Mouse (Mus musculus) stomach, embryonic 16.5 days (tissue): ENCODE results near the gene Olfr283. TPM values are rescaled to one million over a fixed set of nuclear protein-coding genes. Genes with fewer than 3 reads are reported as not detected.

Source experiments
- ATAC-seq: fragments of 200-750 bp; cut with Nextera tagmentation; 2 replicates; pipeline ENCODE4 v1.8.0; 2017; ENCODE audit warnings: moderate number of reproducible peaks, moderate TSS enrichment; ENCODE audit not compliant: insufficient read depth, low FRiP score
- H3K27ac ChIP-seq: fragments of 300-500 bp; sonication (generic); 2 replicates; pipeline ENCODE4 v1.5.1; 2014; ENCODE audit warnings: low read length
- H3K27me3 ChIP-seq: fragments of 300-500 bp; sonication (generic); 2 replicates; pipeline ENCODE4 v1.6.1; 2014; ENCODE audit warnings: low read length, control low read depth, mixed read lengths; ENCODE audit not compliant: control insufficient read depth, insufficient read depth
- H3K36me3 ChIP-seq: fragments of 300-500 bp; sonication (generic); 2 replicates; pipeline ENCODE4 v1.6.1; 2014; ENCODE audit warnings: low read length; ENCODE audit not compliant: control insufficient read depth, insufficient read depth
- H3K4me1 ChIP-seq: fragments of 300-500 bp; sonication (generic); 2 replicates; pipeline ENCODE4 v1.6.1; 2014; ENCODE audit warnings: low read length, control low read depth, mixed read lengths; ENCODE audit not compliant: control insufficient read depth, insufficient read depth
- H3K4me2 ChIP-seq: fragments of 300-500 bp; sonication (generic); 2 replicates; pipeline ENCODE4 v1.6.1; 2014; ENCODE audit warnings: low read depth, low read length, mixed read lengths
- H3K4me3 ChIP-seq: fragments of 300-500 bp; sonication (generic); replicated peaks from 2 replicates; pipeline ENCODE4 v1.5.1; 2014; ENCODE audit warnings: mild to moderate bottlenecking, low read length
- H3K9ac ChIP-seq: fragments of 300-500 bp; sonication (generic); 2 replicates; pipeline ENCODE4 v1.6.1; 2014; ENCODE audit warnings: low read length
- H3K9me3 ChIP-seq: fragments of 300-500 bp; sonication (generic); replicated peaks from 2 replicates; pipeline ENCODE4 v1.6.1; 2016; ENCODE audit warnings: low read length, control low read depth; ENCODE audit not compliant: control insufficient read depth
- WGBS: fragments of 180-500 bp; shearing (Covaris S2); extraction: QIAGEN DNeasy Blood & Tissue Kit; methylation state at CpG from one replicate; pipeline ENCODE4 v1.1.7; 2014; 5-methylcytosine and 5-hydroxymethylcytosine counted together
- polyA plus RNA-seq: library from polyadenylated mRNA; unstranded; fragments of >200 nt; fragmentation: Nextera tagmentation; extraction: Ambion mirVana; gene quantifications from 2 replicates; pipeline ENCODE4 v1.2.1, GENCODE M21; 2015

Gene Olfr283
- polyA plus RNA-seq, 1 experiment from 2014 or later, result not detected

- Histone ChIP-seq H3K4me2 (no peak within 1 kb of the TSS), H3K27me3 (no peaks in the 10 kb centered on the region), H3K4me1 (no peaks in the 10 kb centered on the region), H3K27ac (no peak within 1 kb of the TSS), H3K9me3 (no peaks in the 10 kb centered on the region), H3K36me3 (no peaks in the 10 kb centered on the region), H3K4me3 (no peak within 1 kb of the TSS), H3K9ac (no peak within 1 kb of the TSS)
- no peak for ATAC-seq
- 58% methylated on average over 8 of the region's 8 CpGs for WGBS
Observed at GRCm38 (mm10) chr15:98340887-98341286, 39.9 kb downstream of the Olfr283 start, which contains the start of gene Olfr284. Olfr284 (minus strand) TSS chr15:98340987.

Other genes with a start within 250 kb of the Olfr283 start
- gene Asb8, start 215.3 kb downstream of the Olfr283 start, polyA plus RNA-seq, result 45.8 and 46.4 TPM in 2 replicates
- 1.7 and 1.9 TPM in 2 replicates for gene Ccdc184, start 213.8 kb downstream of the Olfr283 start, polyA plus RNA-seq
- not detected in 2 replicates for gene Olfr288, start 185.4 kb downstream of the Olfr283 start, polyA plus RNA-seq
- gene Gm44579, start 160.0 kb downstream of the Olfr283 start, polyA plus RNA-seq, result not detected in 2 replicates
- not detected in 2 replicates for gene Olfr287, start 159.9 kb downstream of the Olfr283 start, polyA plus RNA-seq
- not detected in 2 replicates for gene Olfr286, start 146.5 kb downstream of the Olfr283 start, polyA plus RNA-seq
- not detected in 2 replicates for gene H1fnt, start 123.7 kb downstream of the Olfr283 start, polyA plus RNA-seq
- gene Zfp641, start 84.8 kb downstream of the Olfr283 start, polyA plus RNA-seq, result 0.50 and 0.66 TPM in 2 replicates
- gene Olfr285, start 63.6 kb downstream of the Olfr283 start, polyA plus RNA-seq, result not detected in 2 replicates
- gene Olfr284, start 40.0 kb downstream of the Olfr283 start, polyA plus RNA-seq, result not detected in 2 replicates
- not detected in 2 replicates for gene Olfr282, start 50.3 kb upstream of the Olfr283 start, polyA plus RNA-seq
- gene Olfr281, start 71.6 kb upstream of the Olfr283 start, polyA plus RNA-seq, result not detected in 2 replicates
- gene OR5BS1P, start 89.0 kb upstream of the Olfr283 start, polyA plus RNA-seq, result not detected in 2 replicates
- 0.25 TPM in 1 of 2 replicates, not detected in the other for gene Lalba, start 101.8 kb upstream of the Olfr283 start, polyA plus RNA-seq
- gene Olfr279, start 111.5 kb upstream of the Olfr283 start, polyA plus RNA-seq, result not detected in 2 replicates
- gene Kansl2, start 153.3 kb upstream of the Olfr283 start, polyA plus RNA-seq, result 65.1 and 66.9 TPM in 2 replicates
- 44.9 and 52.4 TPM in 2 replicates for gene Ccnt1, start 190.0 kb upstream of the Olfr283 start, polyA plus RNA-seq
- gene 4930415O20Rik, start 190.1 kb upstream of the Olfr283 start, polyA plus RNA-seq, result 0.44 and 0.45 TPM in 2 replicates
- 15.2 and 17.8 TPM in 2 replicates for gene Adcy6, start 229.1 kb upstream of the Olfr283 start, polyA plus RNA-seq
- 27.3 and 28.2 TPM in 2 replicates for gene Cacnb3, start 249.9 kb upstream of the Olfr283 start, polyA plus RNA-seq